Mouse (Mus musculus) ES-E14 (cell line): ENCODE measurements around the gene Olfr1212. TPM values are rescaled to one million over a fixed set of nuclear protein-coding genes. Genes with fewer than 3 reads are reported as not detected.

ENCODE experiments used
- DNase-seq: peaks from one replicate; pipeline ENCODE4 v3.0.0-alpha.2; 2013; ENCODE audit warnings: low read depth, low spot score
- H3K27ac ChIP-seq: 2 replicates; pipeline ENCODE4 v1.5.1; 2012; ENCODE audit warnings: low read depth, mild to moderate bottlenecking, low read length, moderate library complexity, mixed read lengths; ENCODE audit not compliant: poor library complexity, insufficient read depth, severe bottlenecking
- H3K36me3 ChIP-seq: 2 replicates; pipeline ENCODE4 v1.6.1; 2012; ENCODE audit warnings: mild to moderate bottlenecking, low read length, moderate library complexity, mixed read lengths; ENCODE audit not compliant: control insufficient read depth, poor library complexity, insufficient read depth, severe bottlenecking
- H3K4me1 ChIP-seq, 2 experiments: fragments of 150-350 bp in 1 of 2; sonication (generic) in 1 of 2; 2 replicates each; pipeline ENCODE4 v1.6.1; 2012; ENCODE audit warnings: low read length in 2 of 2, mild to moderate bottlenecking in 1 of 2, mixed read lengths in 1 of 2; ENCODE audit not compliant: control insufficient read depth in 2 of 2, insufficient read depth in 2 of 2, poor library complexity in 1 of 2
- H3K4me3 ChIP-seq, 2 experiments: fragments of 150-350 bp in 1 of 2; sonication (generic) in 1 of 2; 2 replicates each; pipeline ENCODE4 v1.5.1; 2012; ENCODE audit warnings: low read length in 2 of 2, low read depth in 1 of 2, mild to moderate bottlenecking in 1 of 2, mixed read lengths in 1 of 2; ENCODE audit not compliant: insufficient read depth in 1 of 2, poor library complexity in 1 of 2, severe bottlenecking in 1 of 2
- H3K9ac ChIP-seq: 2 replicates; pipeline ENCODE4 v1.6.1; 2012; ENCODE audit warnings: low read depth, mild to moderate bottlenecking, low read length, mixed read lengths; ENCODE audit not compliant: poor library complexity, insufficient read depth, severe bottlenecking
- H3K9me3 ChIP-seq: fragments of 150-350 bp; sonication (generic); 2 replicates; pipeline ENCODE4 v1.6.1; 2012; ENCODE audit warnings: low read depth, mild to moderate bottlenecking, low read length; ENCODE audit not compliant: control insufficient read depth, insufficient read depth
- CHD2 ChIP-seq: IDR thresholded peaks from 2 replicates; pipeline ENCODE4 v1.6.1; 2014; ENCODE audit warnings: mild to moderate bottlenecking, low read depth, low read length, inconsistent platforms
- HCFC1 ChIP-seq: IDR thresholded peaks from 2 replicates; pipeline ENCODE4 v1.6.1; 2012; ENCODE audit warnings: low read length, inconsistent platforms, borderline replicate concordance; ENCODE audit not compliant: insufficient read depth
- MAFK ChIP-seq: IDR thresholded peaks from 2 replicates; pipeline ENCODE4 v1.6.1; 2014; ENCODE audit warnings: mild to moderate bottlenecking, low read depth, low read length, inconsistent platforms; ENCODE audit not compliant: insufficient read depth
- ZC3H11A ChIP-seq: IDR thresholded peaks from 2 replicates; pipeline ENCODE4 v1.6.1; 2012; ENCODE audit warnings: low read depth, mild to moderate bottlenecking, inconsistent platforms, low read length, borderline replicate concordance
- ZNF384 ChIP-seq: IDR thresholded peaks from 2 replicates; pipeline ENCODE4 v1.6.1; 2012; ENCODE audit warnings: low read depth, low read length, inconsistent platforms
- in situ Hi-C, 2 experiments: fragments of 600-800 bp; cut with MboI; formaldehyde crosslinking; loops; one replicate each; pipeline ENCODE4 v1.15.1; 2025; ENCODE audit warnings: low sequenced_read_pairs in 2 of 2, inconsistent platforms in 1 of 2; ENCODE audit not compliant: unreplicated experiment in 2 of 2
- total RNA-seq: library from RNA; depleted of rRNA; stranded (reverse); fragments of 300-350 nt; gene quantifications from 2 replicates; pipeline ENCODE4 v1.2.3, GENCODE M21; 2012; rRNA removed

Olfr1212 gene
- total RNA-seq, 1 experiment: not detected

DNA sequence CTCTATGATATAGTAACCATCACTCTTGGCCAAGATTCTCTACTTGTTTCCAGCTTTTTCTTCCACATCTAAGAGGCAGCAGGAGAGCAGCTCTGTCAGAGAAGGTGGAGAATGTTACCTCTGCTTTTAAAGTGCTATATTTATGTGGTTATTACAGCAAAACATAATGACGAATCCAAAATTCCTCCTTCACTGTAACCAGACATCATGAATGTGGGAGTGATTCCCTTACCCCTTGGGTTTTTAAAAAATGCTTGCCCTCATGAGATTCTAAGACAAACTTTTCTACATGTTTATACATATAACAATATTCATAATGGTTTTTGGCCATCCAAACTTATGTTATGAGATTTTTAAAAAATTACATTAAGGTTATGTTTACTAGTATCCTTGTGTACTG, 38.8 kb downstream of the Olfr1212 start, which contains the start of gene Olfr1214:
Gene Olfr1214 (minus strand): TSS at position 101 of the 400 bp plus-strand sequence.
- in situ Hi-C loops: no loop called here
- Histone ChIP-seq H3K27ac (no peak within 1 kb of the TSS), H3K9ac (no peak within 1 kb of the TSS), H3K4me3 (no peak within 1 kb of the TSS), H3K4me1 (no peaks in the 10 kb centered on the region), H3K9me3 (no peaks in the 10 kb centered on the region), H3K36me3 (no peaks in the 10 kb centered on the region)
- DNase-seq: no peak
- TF ChIP-seq HCFC1 (no peak), CHD2 (no peak), ZC3H11A (no peak), ZNF384 (no peak), MAFK (no peak)

DNA sequence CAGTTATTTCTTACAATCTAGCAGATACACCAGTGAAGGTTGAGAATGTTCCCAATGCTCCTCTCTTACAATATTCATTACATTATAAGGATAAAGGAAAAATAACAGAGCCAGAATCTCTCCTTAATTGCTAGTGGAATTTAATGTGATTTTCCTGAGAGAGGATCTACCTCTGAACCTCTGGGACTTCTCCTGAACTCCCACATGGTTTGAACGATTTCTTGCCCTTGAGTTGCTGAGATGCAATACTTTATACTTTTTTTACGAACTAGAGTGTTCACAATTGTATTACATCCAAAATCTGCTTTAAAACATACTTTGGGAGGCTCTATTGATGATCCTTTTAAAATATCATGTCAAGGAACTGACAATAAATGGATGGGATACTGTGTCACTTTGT, 53.1 kb downstream of the Olfr1212 start, which contains the start of gene Olfr1215:
Gene Olfr1215 (minus strand): TSS at position 101 of the 400 bp plus-strand sequence.
- DNase-seq: no peak
- no peak within 1 kb of the TSS for H3K9ac ChIP-seq

More for the DNA sequence above, 53.1 kb downstream of the Olfr1212 start, which contains the start of gene Olfr1215:
- TF ChIP-seq HCFC1 (no peak), CHD2 (no peak), ZNF384 (no peak), MAFK (no peak), ZC3H11A (no peak)
- no peaks in the 10 kb centered on the region for H3K36me3 ChIP-seq
- in situ Hi-C loops: no loop called here
- H3K9me3 ChIP-seq: no peaks in the 10 kb centered on the region
- H3K4me1 ChIP-seq: no peaks in the 10 kb centered on the region
- H3K4me3 ChIP-seq: no peak within 1 kb of the TSS
- no peak within 1 kb of the TSS for H3K27ac ChIP-seq

Other genes starting within 250 kb of the Olfr1212 start
- 0.09 and 0.11 TPM in 2 replicates for gene Olfr1196, start 249.4 kb upstream of the Olfr1212 start, total RNA-seq
- not detected in 2 replicates for gene Olfr1197, start 221.6 kb upstream of the Olfr1212 start, total RNA-seq
- gene Olfr1198, start 202.6 kb upstream of the Olfr1212 start, total RNA-seq: not detected in 2 replicates
- not detected in 2 replicates for gene Olfr1199, start 193.5 kb upstream of the Olfr1212 start, total RNA-seq
- gene Olfr1200, start 183.5 kb upstream of the Olfr1212 start, total RNA-seq: not detected in 2 replicates
- gene Olfr1201, start 160.9 kb upstream of the Olfr1212 start, total RNA-seq: not detected in 2 replicates
- gene Olfr1202, start 139.5 kb upstream of the Olfr1212 start, total RNA-seq: not detected in 2 replicates
- gene Olfr1205, start 124.2 kb upstream of the Olfr1212 start, total RNA-seq: not detected in 2 replicates
- gene Olfr1204, start 104.7 kb upstream of the Olfr1212 start, total RNA-seq: not detected in 2 replicates
- gene Olfr1206, start 90.7 kb upstream of the Olfr1212 start, total RNA-seq: not detected in 2 replicates
- not detected in 2 replicates for gene Olfr1208, start 51.7 kb upstream of the Olfr1212 start, total RNA-seq
- gene Olfr1209, start 38.8 kb upstream of the Olfr1212 start, total RNA-seq: not detected in 2 replicates
- not detected in 2 replicates for gene Olfr1211, start 15.9 kb upstream of the Olfr1212 start, total RNA-seq
- not detected in 2 replicates for gene Gm13762, start 26.3 kb downstream of the Olfr1212 start, total RNA-seq
- gene Olfr1214, start 38.7 kb downstream of the Olfr1212 start, total RNA-seq: not detected in 2 replicates
- gene Olfr1215, start 53.0 kb downstream of the Olfr1212 start, total RNA-seq: not detected in 2 replicates
- gene Olfr1216, start 64.4 kb downstream of the Olfr1212 start, total RNA-seq: not detected in 2 replicates
- not detected in 2 replicates for gene Olfr1217, start 78.1 kb downstream of the Olfr1212 start, total RNA-seq
- not detected in 2 replicates for gene Olfr1218, start 107.2 kb downstream of the Olfr1212 start, total RNA-seq
- gene Olfr1219, start 129.5 kb downstream of the Olfr1212 start, total RNA-seq: not detected in 2 replicates
- not detected in 2 replicates for gene Olfr1220, start 152.9 kb downstream of the Olfr1212 start, total RNA-seq
- gene Olfr1221, start 163.3 kb downstream of the Olfr1212 start, total RNA-seq: not detected in 2 replicates
- not detected in 2 replicates for gene Olfr1222, start 179.1 kb downstream of the Olfr1212 start, total RNA-seq
- not detected in 2 replicates for gene Olfr1223, start 197.6 kb downstream of the Olfr1212 start, total RNA-seq
- not detected in 2 replicates for gene Olfr1224-ps1, start 210.1 kb downstream of the Olfr1212 start, total RNA-seq
- gene Olfr1225, start 220.7 kb downstream of the Olfr1212 start, total RNA-seq: not detected in 2 replicates
- gene Olfr1226, start 246.1 kb downstream of the Olfr1212 start, total RNA-seq: not detected in 2 replicates